Mouse (Mus musculus): Measurements from ENCODE around the gene Cd177. TPM values are rescaled to one million over a fixed set of nuclear protein-coding genes. Genes with fewer than 3 reads are reported as not detected.

The Cd177 gene
- not detected for polyA plus RNA-seq (2014; fragmentation: Illumina TruSeq; extraction: RNeasy Lipid Tissue Mini Kit (QIAGEN cat#74804); ENCODE audit: low replicate concordance)

GRCm38 (mm10) chr7:24760211-24760610 is at the start of gene Cd177:
TSS of gene Cd177 (minus strand) at chr7:24760311.

GRCm38 (mm10) chr7:24776918-24777317 is 16.8 kb upstream of the Cd177 start, which contains the start of gene Ceacam10:
TSS of gene Ceacam10 (plus strand) at chr7:24777206.

GRCm38 (mm10) chr7:24726808-24727207 is 33.3 kb downstream of the Cd177 start, which contains the start of gene Gm4763:
TSS of gene Gm4763 (minus strand) at chr7:24726908.

GRCm38 (mm10) chr7:24708832-24709292 is 51.2 kb downstream of the Cd177 start, which contains the start of gene BC049730:
TSS of gene BC049730 (plus strand) at chr7:24709242.

Other genes starting within 250 kb of the Cd177 start
- gene AC161166.1, start 247.9 kb downstream of the Cd177 start, polyA plus RNA-seq (2014; fragmentation: Illumina TruSeq; extraction: RNeasy Lipid Tissue Mini Kit (QIAGEN cat#74804); ENCODE audit: low replicate concordance), result not detected
- gene Irgq, start 229.6 kb downstream of the Cd177 start, polyA plus RNA-seq (2014; fragmentation: Illumina TruSeq; extraction: RNeasy Lipid Tissue Mini Kit (QIAGEN cat#74804); ENCODE audit: low replicate concordance), result 4.3 TPM
- not detected for gene Pinlyp, start 214.2 kb downstream of the Cd177 start, polyA plus RNA-seq (2014; fragmentation: Illumina TruSeq; extraction: RNeasy Lipid Tissue Mini Kit (QIAGEN cat#74804); ENCODE audit: low replicate concordance)
- gene Xrcc1, start 214.0 kb downstream of the Cd177 start, polyA plus RNA-seq (2014; fragmentation: Illumina TruSeq; extraction: RNeasy Lipid Tissue Mini Kit (QIAGEN cat#74804); ENCODE audit: low replicate concordance), result 1.2 TPM
- gene Ethe1, start 172.8 kb downstream of the Cd177 start, polyA plus RNA-seq (2014; fragmentation: Illumina TruSeq; extraction: RNeasy Lipid Tissue Mini Kit (QIAGEN cat#74804); ENCODE audit: low replicate concordance), result 0.48 TPM
- gene Zfp575, start 172.7 kb downstream of the Cd177 start, polyA plus RNA-seq (2014; fragmentation: Illumina TruSeq; extraction: RNeasy Lipid Tissue Mini Kit (QIAGEN cat#74804); ENCODE audit: low replicate concordance), result not detected
- not detected for gene Phldb3, start 149.5 kb downstream of the Cd177 start, polyA plus RNA-seq (2014; fragmentation: Illumina TruSeq; extraction: RNeasy Lipid Tissue Mini Kit (QIAGEN cat#74804); ENCODE audit: low replicate concordance)
- not detected for gene Lypd3, start 123.8 kb downstream of the Cd177 start, polyA plus RNA-seq (2014; fragmentation: Illumina TruSeq; extraction: RNeasy Lipid Tissue Mini Kit (QIAGEN cat#74804); ENCODE audit: low replicate concordance)
- gene Tex101, start 83.6 kb downstream of the Cd177 start, polyA plus RNA-seq (2014; fragmentation: Illumina TruSeq; extraction: RNeasy Lipid Tissue Mini Kit (QIAGEN cat#74804); ENCODE audit: low replicate concordance), result not detected
- not detected for gene BC049730, start 51.1 kb downstream of the Cd177 start, polyA plus RNA-seq (2014; fragmentation: Illumina TruSeq; extraction: RNeasy Lipid Tissue Mini Kit (QIAGEN cat#74804); ENCODE audit: low replicate concordance)
- not detected for gene Gm4763, start 33.4 kb downstream of the Cd177 start, polyA plus RNA-seq (2014; fragmentation: Illumina TruSeq; extraction: RNeasy Lipid Tissue Mini Kit (QIAGEN cat#74804); ENCODE audit: low replicate concordance)
- gene Ceacam10, start 16.9 kb upstream of the Cd177 start, polyA plus RNA-seq (2014; fragmentation: Illumina TruSeq; extraction: RNeasy Lipid Tissue Mini Kit (QIAGEN cat#74804); ENCODE audit: low replicate concordance), result 0.59 TPM
- not detected for gene Gm9844, start 101.9 kb upstream of the Cd177 start, polyA plus RNA-seq (2014; fragmentation: Illumina TruSeq; extraction: RNeasy Lipid Tissue Mini Kit (QIAGEN cat#74804); ENCODE audit: low replicate concordance)
- not detected for gene Lypd4, start 109.6 kb upstream of the Cd177 start, polyA plus RNA-seq (2014; fragmentation: Illumina TruSeq; extraction: RNeasy Lipid Tissue Mini Kit (QIAGEN cat#74804); ENCODE audit: low replicate concordance)
- gene Dmrtc2, start 109.7 kb upstream of the Cd177 start, polyA plus RNA-seq (2014; fragmentation: Illumina TruSeq; extraction: RNeasy Lipid Tissue Mini Kit (QIAGEN cat#74804); ENCODE audit: low replicate concordance), result not detected
- 2.7 TPM for gene Rps19, start 124.1 kb upstream of the Cd177 start, polyA plus RNA-seq (2014; fragmentation: Illumina TruSeq; extraction: RNeasy Lipid Tissue Mini Kit (QIAGEN cat#74804); ENCODE audit: low replicate concordance)
- gene Cd79a, start 137.1 kb upstream of the Cd177 start, polyA plus RNA-seq (2014; fragmentation: Illumina TruSeq; extraction: RNeasy Lipid Tissue Mini Kit (QIAGEN cat#74804); ENCODE audit: low replicate concordance), result 0.30 TPM
- 0.37 TPM for gene Arhgef1, start 142.6 kb upstream of the Cd177 start, polyA plus RNA-seq (2014; fragmentation: Illumina TruSeq; extraction: RNeasy Lipid Tissue Mini Kit (QIAGEN cat#74804); ENCODE audit: low replicate concordance)
- gene Gm4881, start 184.2 kb upstream of the Cd177 start, polyA plus RNA-seq (2014; fragmentation: Illumina TruSeq; extraction: RNeasy Lipid Tissue Mini Kit (QIAGEN cat#74804); ENCODE audit: low replicate concordance), result not detected
- gene Rabac1, start 212.4 kb upstream of the Cd177 start, polyA plus RNA-seq (2014; fragmentation: Illumina TruSeq; extraction: RNeasy Lipid Tissue Mini Kit (QIAGEN cat#74804); ENCODE audit: low replicate concordance), result not detected
- not detected for gene Atp1a3, start 245.6 kb upstream of the Cd177 start, polyA plus RNA-seq (2014; fragmentation: Illumina TruSeq; extraction: RNeasy Lipid Tissue Mini Kit (QIAGEN cat#74804); ENCODE audit: low replicate concordance)

All from small intestine, adult 10 weeks (tissue).